Mouse (Mus musculus) regulatory T cell (primary cell): Measurements from ENCODE around the gene Arid3a.

Experiments
- in situ Hi-C: fragments of 300-600 bp; cut with MboI, MseI; formaldehyde crosslinking; loops from one replicate; pipeline ENCODE4 v1.15.1; 2025; ENCODE audit warnings: high pct_unique_total_duplicates

Gene Arid3a

DNA sequence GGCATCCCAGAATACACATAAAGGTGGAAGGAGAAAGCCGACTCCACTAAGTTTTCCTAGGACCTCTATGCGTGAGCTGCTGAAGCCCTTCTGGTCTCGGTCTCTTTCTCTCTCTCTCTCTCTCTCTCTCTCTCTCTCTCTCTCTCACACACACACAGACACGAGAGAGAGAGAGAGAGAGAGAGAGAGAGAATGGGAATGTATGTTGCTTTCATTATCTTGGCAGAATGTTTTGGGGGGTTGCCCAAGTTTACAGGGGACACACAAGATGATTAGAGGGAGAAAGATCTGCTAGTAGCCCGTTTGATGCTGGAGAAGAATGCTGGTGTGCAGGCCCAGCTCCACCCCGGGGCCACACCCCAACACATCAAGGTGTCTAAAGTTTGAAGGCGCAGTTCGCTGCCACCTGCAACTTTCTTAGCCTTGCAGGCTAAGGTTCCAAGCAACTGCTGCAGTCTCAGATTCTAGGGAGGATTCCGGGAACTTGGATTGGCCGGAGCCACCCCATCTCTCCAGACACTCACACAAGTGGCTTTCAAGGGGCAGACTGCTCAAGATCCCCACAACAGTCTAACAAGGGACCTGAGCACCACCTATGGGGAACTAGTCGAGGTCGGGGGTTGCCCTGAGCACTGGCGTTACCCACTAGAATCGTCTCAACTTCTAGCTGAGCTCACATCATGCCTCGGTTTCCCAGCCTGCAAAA, 905 bp upstream of the Arid3a start:
- in situ Hi-C loops = no loop called here

DNA sequence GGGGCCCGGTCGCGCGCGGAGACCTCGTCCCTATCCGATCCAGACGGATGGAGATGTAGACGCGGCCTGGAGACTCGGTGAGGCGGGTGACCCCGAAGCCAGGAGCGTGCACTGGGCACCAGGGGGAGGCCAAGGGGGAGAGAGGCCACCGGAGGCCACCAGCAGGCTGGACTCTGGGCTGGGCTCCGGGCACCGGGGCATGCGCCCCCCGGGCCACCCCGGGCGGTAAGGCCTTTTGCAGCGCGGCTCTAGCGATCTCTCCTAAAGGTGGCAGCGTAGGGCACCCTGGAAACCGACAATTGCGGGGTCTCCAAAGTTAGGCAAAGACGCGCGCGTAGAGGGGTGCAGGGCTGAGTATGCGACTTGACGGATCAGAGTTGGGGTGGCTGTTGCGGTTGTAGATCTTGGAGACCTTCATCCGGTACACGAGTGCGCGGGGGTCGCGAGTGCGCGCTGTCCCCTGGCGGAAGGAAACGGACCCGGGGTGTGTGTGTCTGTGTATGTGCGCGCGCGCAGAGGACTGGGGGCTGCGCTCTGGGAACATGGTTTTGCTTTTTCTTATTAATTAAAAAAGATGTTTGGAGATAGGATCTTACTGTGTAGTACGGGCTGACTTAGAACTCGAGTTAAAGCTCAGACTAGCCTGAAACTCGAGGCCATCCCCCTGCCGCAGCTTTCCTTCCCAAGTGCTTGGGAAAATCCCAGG, 634 bp downstream of the Arid3a start:
- in situ Hi-C loops = no loop called here

DNA sequence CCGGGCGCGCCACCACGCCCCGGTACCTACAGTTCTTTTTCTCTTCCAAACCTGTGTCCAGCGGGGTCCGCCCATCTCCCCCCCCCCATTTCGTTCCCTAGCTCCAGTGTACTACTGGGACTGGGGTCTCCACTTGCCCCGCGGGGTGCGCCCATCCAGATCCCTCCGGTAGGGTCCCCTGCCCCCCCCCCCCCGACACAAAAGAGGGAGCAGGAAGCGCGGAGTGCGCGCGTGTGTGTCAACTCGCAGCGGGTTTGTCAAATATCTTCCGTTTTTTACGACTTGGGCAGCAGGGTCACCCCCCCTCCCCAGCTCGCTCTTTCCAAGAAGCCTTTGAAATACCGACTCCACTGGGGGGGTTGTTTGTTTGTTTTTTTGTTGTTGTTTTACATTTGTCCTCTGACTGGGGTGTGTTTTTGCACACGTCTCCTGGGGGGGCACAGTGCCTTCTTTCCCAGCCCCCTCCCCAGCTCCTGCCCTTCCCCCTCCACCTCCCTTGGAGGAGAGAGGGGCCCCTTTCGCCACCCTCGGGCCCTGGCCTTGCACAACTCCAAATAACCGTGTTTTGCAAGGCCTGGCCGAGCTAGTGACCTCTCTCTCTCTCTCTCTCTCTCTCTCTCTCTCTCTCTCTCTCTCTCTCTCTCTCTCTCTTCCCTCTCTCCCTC, 1.3 kb downstream of the Arid3a start:
- in situ Hi-C loops = no loop called here

DNA sequence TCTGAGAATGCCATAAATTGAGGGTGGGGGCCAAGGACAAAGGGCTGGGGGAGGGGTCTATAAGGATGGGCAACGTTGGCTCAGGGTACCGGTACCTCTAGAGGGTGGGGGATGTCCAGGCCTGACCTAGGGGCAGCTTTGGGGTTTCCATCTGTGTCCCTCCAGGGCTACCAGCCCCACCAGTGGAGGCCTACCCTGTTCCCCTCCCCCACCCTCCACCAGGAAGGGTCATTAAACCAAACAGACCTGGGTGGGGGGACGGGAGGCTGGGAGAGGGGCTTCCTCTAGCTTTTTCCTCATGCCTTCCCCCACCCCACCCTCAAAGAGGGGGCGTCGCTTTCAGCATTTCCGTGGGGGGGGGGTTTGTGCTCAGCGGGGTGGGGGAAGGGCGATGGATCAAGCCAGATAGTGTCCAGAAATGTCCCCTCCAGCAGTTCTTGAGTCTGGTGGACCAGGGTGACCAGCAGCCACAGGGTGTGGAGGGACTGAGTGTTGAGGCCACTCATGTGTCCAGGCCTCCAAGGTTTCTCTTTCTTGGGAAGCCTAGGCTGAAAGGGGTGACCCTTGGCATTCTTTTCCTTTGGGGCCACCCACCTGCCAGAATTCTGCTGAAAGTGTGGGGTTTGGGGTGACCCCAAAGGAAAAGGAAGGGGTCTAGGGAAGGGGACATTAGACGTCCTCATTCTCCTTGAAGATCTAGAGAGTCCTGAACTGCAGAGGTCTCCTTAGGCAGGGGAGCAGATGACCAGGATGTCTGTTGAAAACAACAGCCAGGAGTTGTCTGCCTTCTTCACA, 2.3 kb downstream of the Arid3a start:
- in situ Hi-C loops = no loop called here

DNA sequence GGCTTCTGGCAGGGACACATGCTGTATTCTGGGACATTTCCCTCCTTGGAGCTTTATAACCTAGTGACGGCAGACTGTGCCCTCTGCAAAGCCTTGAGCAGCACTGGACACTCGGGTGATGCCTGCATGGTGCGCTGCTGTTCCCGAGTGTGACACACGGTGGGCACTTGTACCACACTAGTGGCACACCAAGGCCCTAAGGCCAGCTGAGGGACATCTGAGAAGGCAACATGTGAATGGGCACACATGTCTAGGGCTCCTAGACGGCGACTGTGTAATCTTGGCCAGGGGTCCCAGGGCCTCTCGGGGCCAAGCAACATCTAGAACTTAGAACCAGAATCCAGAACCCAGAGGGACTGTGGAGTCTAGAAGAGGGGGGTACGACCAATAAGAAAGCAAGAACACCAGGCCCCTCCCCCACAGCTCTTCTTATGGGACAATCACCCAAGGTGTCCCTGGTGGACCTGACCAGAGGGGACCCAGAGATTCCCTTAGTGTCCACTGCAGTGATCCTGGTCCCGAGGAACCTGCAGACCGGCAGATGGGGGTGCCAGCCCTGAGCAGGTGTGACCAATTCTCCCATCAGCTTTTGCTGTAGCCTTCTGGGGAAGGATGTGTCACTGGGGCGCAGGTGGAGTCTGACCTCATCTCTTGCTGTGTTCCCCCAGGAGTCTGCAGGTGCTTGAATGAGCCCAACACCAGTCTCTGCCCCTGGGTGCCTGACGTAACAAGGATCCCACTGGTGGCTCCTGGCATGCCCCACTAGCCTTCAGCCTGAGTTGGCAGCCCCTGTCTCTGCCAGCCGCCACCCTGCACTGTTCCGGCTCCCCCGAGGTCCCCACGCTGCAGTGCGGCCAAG, 3.4 kb downstream of the Arid3a start:
- in situ Hi-C loops = no loop called here

DNA sequence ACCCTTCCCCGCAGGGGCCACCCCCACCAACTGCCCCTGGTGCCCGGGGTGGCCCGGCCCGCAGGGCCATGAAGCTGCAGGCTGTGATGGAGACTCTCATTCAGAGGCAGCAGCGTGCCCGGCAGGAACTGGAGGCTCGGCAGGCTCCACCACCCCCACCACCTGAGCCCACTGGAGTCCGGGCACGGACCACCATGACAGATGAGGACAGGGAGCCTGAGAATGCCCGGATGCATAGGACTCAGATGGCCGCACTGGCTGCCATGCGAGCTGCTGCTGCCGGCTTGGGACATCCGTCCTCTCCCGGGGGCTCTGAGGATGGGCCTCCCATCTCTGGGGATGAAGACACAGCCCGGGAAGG, 4.0 kb downstream of the Arid3a start:
- in situ Hi-C loops = no loop called here

DNA sequence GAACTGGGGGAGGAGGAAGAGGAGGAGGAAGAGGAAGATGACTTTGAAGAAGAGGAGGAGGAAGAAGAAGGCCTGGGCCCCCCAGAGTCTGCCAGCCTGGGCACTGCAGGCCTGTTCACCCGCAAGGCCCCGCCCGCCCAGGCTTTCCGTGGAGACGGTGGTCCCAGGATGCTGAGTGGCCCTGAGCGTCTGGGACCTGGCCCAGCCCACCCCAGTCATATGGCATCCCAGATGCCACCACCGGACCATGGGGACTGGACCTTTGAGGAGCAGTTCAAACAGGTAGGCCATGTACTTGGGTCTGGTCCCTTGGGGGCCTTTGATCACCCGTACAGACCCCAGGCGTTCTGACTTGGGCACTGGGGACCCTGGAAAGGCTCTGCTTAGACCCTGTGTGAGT, 5.0 kb downstream of the Arid3a start:
- in situ Hi-C loops = no loop called here

DNA sequence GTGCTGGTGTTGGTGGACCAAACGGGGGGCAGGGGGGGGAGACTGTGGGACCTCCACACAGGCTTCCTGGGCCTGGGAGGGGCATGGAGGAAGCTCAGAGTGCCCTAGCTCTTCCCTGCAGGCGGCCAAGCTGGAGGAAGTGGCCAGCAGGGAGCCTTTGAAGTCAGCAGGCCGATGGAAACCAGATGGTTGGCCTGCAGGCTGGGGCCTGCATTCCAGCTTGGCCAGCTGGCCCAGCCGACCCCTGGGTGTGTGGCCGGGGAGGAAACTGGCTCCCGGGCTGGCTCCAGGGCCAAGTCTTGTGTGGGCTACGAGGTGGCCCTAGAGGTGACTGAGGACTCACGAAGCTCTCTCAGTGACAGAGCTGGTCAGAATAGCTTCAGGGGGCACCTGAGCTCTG, 5.9 kb downstream of the Arid3a start:
- in situ Hi-C loops = no loop called here

DNA sequence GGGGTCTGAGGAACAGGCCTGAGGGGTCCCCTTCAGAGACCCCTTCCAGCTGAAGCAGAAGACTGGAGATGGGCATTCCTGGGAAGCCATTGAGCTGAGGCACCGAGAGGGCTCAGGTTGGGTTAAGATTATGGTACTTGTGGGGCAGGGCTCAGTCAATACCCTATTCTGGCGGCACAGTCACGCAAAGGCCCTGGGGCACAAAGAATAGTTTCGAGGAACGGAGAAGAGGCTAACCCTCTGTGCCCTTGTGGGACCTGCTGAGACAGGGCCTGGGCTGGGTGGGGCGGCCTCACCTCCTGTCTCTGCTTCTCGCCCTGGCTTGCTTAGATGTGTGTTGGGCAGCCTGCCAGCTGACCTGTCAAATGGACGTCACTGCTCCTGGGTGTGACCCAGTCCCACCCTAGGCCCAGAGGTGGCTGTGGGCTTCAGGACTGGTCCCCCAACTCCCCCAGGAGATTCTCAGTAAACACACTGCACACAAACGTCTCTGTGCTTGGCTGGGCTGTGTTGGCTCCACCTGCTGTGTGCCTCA, 6.4 kb downstream of the Arid3a start:
- in situ Hi-C loops = no loop called here

DNA sequence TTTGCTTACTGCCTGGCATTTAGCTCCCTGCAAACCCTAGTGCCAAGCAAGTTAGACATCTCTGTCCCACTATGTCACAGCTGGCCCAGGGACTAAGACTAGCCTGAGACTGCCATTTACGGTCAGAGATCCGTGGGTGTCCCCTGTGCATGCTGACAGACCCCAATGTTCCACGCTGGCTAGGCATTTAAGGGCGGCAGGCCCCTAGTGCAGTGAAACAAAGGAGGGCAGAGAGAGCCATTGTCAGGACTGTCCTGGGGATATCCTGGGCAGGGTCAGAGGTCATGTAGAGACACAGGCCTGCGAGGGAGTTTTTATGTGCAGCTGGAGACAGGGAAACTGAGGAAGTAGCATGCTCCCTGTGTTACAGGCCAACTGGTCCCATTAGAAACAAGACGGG, 7.0 kb downstream of the Arid3a start:
- in situ Hi-C loops = no loop called here

DNA sequence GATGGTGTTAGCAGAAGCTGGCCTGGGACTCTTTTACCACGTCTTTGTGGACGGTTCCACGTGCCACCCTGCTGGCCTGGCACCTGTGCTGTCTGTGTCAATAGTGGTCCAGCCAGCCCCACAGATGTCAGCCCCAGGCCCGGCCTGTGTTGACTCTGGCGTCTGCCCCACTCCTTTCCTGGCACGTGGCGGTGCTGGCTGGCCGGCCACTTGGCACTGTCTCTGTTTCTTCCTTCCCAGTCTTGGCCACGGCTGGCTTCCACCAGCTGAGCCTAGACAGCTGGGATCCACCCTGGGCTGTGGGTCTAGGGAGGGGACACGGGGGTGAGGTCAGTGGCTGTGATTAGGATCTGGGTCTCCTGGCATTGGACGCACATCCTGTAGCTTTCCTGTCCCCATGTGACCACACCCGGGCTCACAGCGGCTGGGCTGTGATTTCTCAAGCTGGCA, 7.5 kb downstream of the Arid3a start:
- in situ Hi-C loops = no loop called here

DNA sequence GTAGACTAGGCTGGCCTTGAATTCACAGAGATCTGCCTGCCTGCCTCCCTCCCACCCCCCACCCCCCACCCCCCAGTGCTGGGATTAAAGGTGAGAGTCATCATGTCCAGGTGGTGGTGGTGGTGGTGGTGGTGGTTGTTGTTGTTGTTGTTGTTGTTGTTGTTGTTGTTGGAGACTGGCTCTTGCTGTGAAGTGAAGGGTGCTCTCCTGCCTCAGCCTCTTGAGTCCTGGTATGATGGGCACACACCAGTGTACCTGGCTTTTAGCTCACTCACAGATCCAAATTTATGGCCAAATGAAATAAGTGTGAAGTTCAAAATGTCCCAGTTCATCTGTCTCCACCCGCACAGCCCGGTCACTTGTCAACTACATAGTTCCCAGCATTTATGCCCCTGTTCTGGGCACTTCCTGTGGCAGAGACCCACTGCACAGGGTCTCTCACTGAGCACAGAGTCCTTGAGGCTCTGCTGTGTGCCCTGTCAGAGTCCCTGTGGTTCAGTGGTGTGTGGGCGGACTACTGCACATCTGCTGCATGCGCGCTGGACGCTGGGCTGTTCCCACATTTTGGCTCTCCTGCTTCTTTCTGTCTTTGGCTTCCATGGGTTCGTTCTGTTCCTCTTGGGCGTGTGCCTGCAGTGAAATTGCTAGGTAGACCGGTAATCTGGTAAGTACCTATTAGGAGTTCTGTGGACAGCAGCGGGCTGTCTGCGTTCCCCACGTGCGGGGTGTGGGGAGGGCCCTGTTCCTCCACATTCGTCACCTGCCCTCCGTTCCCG, 8.1 kb downstream of the Arid3a start:
- in situ Hi-C loops = loop anchor here (5.0 kb wide), 1 partner anchor 38 kb away; no protein-coding TSS in a partner anchor

DNA sequence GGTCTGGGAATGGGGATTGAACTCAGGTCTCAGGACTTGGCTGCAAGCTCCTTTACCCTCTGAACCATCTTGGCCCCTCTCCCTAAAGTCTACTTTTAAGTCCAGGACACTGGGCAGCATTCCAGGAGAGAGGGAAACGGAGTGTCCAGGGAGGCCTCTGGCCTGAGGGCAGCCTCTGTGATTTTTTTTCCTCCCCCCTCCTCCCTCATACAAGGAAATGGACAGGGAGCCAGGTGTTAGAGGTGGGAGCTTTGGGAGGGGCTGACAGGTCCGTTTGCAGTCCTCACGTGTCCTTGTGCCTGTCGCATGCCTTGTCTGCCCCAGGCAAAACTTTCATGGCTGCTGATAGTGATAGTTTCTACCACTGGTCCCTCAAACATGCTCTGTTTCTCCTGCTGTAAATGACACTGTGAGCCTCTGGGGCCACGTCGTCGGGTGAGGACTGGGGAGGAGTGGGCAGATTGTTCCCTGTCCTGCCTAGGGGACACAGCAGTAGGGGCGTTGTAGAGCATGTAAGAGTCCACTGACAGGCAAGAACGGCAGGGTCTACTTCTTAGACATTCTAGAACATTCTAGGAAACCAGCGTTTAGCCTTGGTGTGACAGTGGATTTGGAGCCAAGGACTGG, 9.6 kb downstream of the Arid3a start:
- in situ Hi-C loops = loop anchor here (5.0 kb wide), 1 partner anchor 39 kb away; no protein-coding TSS in a partner anchor

DNA sequence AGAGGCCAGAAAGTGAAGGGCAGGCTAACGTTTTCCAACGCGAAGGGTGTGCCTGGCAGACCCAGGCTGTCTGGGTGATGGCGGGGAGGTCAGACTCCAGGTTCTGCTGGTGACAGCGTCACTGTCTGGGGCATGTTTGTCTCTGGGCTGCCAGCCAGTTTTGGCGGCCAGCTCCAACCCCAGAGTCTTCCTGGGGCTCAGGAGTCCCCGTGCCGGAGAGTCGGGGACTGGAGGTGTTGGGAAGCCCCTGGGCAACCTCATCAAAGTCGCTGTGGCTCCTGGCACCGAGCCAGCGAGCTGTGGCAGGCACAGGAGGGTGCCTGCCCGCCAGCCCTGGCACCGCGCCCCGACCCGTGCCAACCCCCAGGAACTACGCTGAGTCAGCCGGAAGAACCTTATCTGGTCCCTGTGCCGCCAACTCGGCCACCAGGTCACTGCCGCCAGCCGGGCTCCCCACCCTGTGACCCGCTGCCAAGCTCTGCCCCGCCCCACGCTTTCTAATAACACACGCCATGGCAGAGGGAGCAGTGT, 10.1 kb downstream of the Arid3a start:
- in situ Hi-C loops = loop anchor here (5.0 kb wide), 1 partner anchor 40 kb away; no protein-coding TSS in a partner anchor

DNA sequence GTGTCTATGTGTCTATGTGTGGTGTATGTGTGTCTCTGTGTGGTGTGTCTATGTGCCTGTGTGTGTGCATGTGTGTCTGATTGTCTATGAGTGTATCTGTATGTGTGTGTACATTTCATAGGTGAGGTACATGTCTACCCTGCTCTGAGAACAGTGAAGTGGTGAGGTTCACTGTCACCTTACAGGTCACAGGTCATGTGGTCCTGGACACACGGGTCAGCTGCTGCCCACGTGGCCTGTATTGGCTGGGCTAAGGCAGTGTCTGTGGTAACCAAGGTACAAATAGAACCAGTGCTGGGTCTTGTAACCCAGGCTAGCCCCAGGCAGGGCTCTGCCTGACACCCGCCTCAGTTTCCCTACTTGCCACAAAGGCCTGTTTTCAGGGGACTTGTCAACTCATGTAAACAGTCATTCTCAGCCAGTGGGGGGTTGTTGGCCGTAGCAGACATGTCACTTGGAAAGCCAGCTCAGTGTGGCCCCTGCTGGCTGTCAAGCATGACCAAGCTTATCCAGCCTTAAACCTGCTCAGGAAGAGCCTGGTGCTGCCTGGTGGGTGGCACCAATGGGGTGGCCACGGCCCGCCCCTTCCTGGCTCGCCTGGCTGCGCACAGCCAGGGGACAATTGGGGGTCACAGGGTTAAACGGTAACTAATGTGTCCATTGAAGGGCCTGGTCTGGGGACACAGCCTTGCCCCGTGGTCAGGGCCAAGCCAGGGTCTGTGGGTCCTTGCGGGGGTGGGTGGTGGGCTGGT, 11.1 kb downstream of the Arid3a start:
- in situ Hi-C loops = loop anchor here (5.0 kb wide), 1 partner anchor 41 kb away; no protein-coding TSS in a partner anchor

DNA sequence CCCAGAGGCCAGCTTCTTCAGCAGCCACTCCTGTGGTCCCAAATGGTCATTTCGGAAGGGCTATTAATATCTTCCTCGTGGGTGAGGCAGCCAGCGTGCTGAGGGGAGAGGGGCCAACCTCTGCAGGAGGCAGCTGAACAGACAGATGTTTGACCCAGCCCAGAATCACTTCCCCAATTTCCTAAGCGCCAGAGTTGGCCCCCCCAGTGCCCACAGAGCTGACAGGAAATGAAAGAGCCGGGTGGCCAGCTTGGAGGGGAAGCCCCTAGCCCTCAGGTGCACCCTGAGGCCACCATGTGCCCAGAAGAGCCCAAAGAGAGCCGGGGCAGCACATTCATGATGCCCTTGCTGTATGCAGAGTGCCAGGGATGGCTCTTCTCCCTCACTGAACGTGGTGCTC, 13.9 kb downstream of the Arid3a start:
- in situ Hi-C loops = no loop called here

DNA sequence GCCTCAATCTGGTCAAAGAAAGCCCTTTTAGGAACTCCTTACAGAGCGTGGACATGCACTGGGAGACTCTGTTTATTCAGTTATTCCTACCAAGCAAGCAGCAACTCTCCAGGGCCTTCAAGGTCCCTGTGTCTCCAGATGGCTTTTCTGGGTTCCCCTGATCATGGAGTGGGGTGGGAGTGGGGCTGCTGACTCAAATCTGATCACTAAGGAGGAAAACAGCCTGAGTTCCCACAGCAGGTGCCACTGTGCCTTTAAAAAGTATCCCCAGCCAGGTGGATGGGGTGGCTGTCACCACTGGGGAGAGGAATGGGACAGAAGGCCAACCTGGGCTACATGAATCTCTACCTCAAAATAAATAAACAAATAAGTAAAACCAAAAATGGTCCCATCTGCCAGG, 16.1 kb downstream of the Arid3a start:
- in situ Hi-C loops = no loop called here

DNA sequence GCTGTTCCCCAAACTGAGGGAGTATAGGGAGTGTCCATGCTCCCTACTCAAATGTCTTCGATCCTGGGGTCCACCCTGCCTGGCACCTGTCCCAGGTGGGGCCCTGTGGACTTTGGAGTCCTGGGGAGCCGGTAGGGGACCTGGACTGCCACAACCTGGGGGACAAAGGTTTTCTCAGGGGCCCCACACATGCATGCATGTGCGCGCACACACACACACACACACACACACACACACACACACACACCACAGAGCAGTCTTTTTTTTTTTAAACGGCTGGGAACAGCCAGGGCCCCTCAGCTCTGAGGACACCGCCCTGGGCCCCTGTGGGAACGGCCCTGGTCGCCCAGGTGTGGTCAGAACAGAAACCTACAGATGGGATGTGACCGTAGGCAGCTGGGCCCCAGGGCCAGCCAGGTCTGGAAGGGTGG, 16.6 kb downstream of the Arid3a start:
- in situ Hi-C loops = no loop called here
